Mouse (Mus musculus) forebrain, postnatal 0 days (tissue): ENCODE measurements around the gene Gm49358. TPM values are rescaled to one million over a fixed set of nuclear protein-coding genes. Genes with fewer than 3 reads are reported as not detected.
A peak's percentile ranks its signal among the peaks of the same experiment; 100 is the strongest.

Experiments used
- ATAC-seq: fragments of 200-750 bp; cut with Nextera tagmentation; 2 replicates; pipeline ENCODE4 v1.8.0; 2017; ENCODE audit warnings: mild to moderate bottlenecking, moderate library complexity
- DNase-seq: peaks from one replicate; pipeline ENCODE4 v3.0.0-alpha.2; 2015
- H3K27ac ChIP-seq: fragments of 300-500 bp; sonication (generic); 2 replicates; pipeline ENCODE4 v1.5.1; 2014; ENCODE audit warnings: low read depth, mild to moderate bottlenecking, antibody characterized with exemption, low read length, moderate library complexity, mixed read lengths
- H3K27me3 ChIP-seq: fragments of 300-500 bp; sonication (generic); 2 replicates; pipeline ENCODE4 v1.6.1; 2014; ENCODE audit warnings: mild to moderate bottlenecking, low read length, mixed read lengths; ENCODE audit not compliant: insufficient read depth
- H3K36me3 ChIP-seq: fragments of 300-500 bp; sonication (generic); 2 replicates; pipeline ENCODE4 v1.6.1; 2014; ENCODE audit warnings: mild to moderate bottlenecking, moderate library complexity; ENCODE audit not compliant: insufficient read depth
- H3K4me1 ChIP-seq: fragments of 300-500 bp; sonication (generic); 2 replicates; pipeline ENCODE4 v1.6.1; 2014; ENCODE audit warnings: antibody characterized with exemption; ENCODE audit not compliant: insufficient read depth
- H3K4me2 ChIP-seq: fragments of 300-500 bp; sonication (generic); 2 replicates; pipeline ENCODE4 v1.6.1; 2014; ENCODE audit warnings: low read depth, mild to moderate bottlenecking, moderate library complexity
- H3K4me3 ChIP-seq: fragments of 300-500 bp; sonication (generic); 2 replicates; pipeline ENCODE4 v1.5.1; 2014; ENCODE audit warnings: low read depth, low read length, mixed read lengths
- H3K9ac ChIP-seq: fragments of 300-500 bp; sonication (generic); 2 replicates; pipeline ENCODE4 v1.6.1; 2014; ENCODE audit warnings: mild to moderate bottlenecking
- H3K9me3 ChIP-seq: fragments of 300-500 bp; sonication (generic); 2 replicates; pipeline ENCODE4 v1.6.1; 2016; ENCODE audit warnings: low read length
- CTCF ChIP-seq: sonication (generic); IDR thresholded peaks from 2 replicates; pipeline ENCODE4 v1.5.1; 2016; ENCODE audit warnings: antibody characterized with exemption, control low read depth, low read depth
- WGBS: fragments of 180-500 bp; shearing (Covaris S2); extraction: QIAGEN DNeasy Blood & Tissue Kit; methylation state at CpG from one replicate; pipeline ENCODE4 v1.1.7; 2014; 5-methylcytosine and 5-hydroxymethylcytosine counted together
- polyA plus RNA-seq: library from polyadenylated mRNA; unstranded; fragments of >200 nt; fragmentation: Nextera tagmentation; extraction: Ambion mirVana; gene quantifications from 2 replicates; pipeline ENCODE4 v1.2.1, GENCODE M21; 2015
- total RNA-seq: library from RNA; depleted of rRNA; stranded (reverse); fragments of >200 nt; gene quantifications from 2 replicates; pipeline ENCODE4 v1.2.3, GENCODE M21; 2014; rRNA removed

Gene Gm49358
- total and polyA plus RNA-seq, 2 experiments from 2014 or later: 14.7 TPM; not detected in 1

DNA sequence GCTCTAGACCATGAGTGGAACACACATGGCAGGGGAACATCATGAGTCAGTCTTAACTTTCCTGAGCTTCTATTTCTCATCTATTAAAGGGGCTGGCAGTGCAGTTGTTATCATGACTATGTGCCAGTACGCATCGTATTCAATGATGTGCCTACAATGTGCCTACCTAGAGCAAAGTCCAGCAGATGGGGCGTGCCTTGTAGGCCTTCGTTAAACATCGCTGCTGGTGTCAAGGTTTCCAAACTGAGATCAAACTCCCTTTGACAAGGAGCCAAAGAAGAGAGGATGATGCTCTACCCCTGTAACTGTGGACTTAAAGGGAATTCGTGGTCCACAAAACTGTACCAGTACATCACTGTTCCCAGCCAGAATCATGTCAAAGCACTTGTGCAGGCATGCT lies 98.7 kb downstream of the Gm49358 start:
- Histone ChIP-seq H3K4me1 (no peaks in the 10 kb centered on the region), H3K27me3 (no peaks in the 10 kb centered on the region), H3K27ac (no peak overlapping the region), H3K9me3 (no peaks in the 10 kb centered on the region), H3K4me2 (no peak overlapping the region), H3K9ac (no peak overlapping the region), H3K4me3 (no peak overlapping the region), H3K36me3 (no peaks in the 10 kb centered on the region)
- ATAC-seq (no peak), DNase-seq (no peak)
- WGBS: 87% methylated on average over 6 of the region's 6 CpGs
- no peak for TF ChIP-seq CTCF

GRCm38 (mm10) chr10:86863429-86863828 lies 99.7 kb downstream of the Gm49358 start:
- H3K9ac ChIP-seq: no peak overlapping the region
- H3K4me2 ChIP-seq: no peak overlapping the region
- no peak overlapping the region for H3K27ac ChIP-seq
- H3K27me3 ChIP-seq: no peaks in the 10 kb centered on the region
- 88% methylated on average over 6 of the region's 6 CpGs for WGBS
- DNase-seq (no peak), ATAC-seq (no peak)
- peak; percentile 37 for TF ChIP-seq CTCF
- H3K9me3 ChIP-seq: no peaks in the 10 kb centered on the region
- H3K36me3 ChIP-seq: no peaks in the 10 kb centered on the region
- H3K4me3 ChIP-seq: no peak overlapping the region
- no peaks in the 10 kb centered on the region for H3K4me1 ChIP-seq

GRCm38 (mm10) chr10:86872121-86872520 lies 108.3 kb downstream of the Gm49358 start:
- Histone ChIP-seq H3K4me1 (no peaks in the 10 kb centered on the region), H3K36me3 (no peaks in the 10 kb centered on the region), H3K9me3 (no peaks in the 10 kb centered on the region), H3K27ac (no peak overlapping the region), H3K4me2 (no peak overlapping the region), H3K9ac (no peak overlapping the region), H3K4me3 (no peak overlapping the region), H3K27me3 (no peaks in the 10 kb centered on the region)
- no peak for TF ChIP-seq CTCF
- DNase-seq (no peak), ATAC-seq (no peak)
- 80% methylated on average over 7 of the region's 7 CpGs for WGBS

- Histone ChIP-seq H3K27ac (no peak overlapping the region), H3K27me3 (no peaks in the 10 kb centered on the region), H3K9ac (no peak overlapping the region), H3K4me1 (no peaks in the 10 kb centered on the region), H3K9me3 (no peaks in the 10 kb centered on the region), H3K4me2 (no peak overlapping the region), H3K36me3 (no peaks in the 10 kb centered on the region), H3K4me3 (no peak overlapping the region)
- no peak for TF ChIP-seq CTCF
- 76% methylated on average over 5 of the region's 5 CpGs for WGBS
- DNase-seq (no peak), ATAC-seq (no peak)
These were observed 108.8 kb downstream of the Gm49358 start for GRCm38 (mm10) chr10:86872591-86872990.

- H3K27ac ChIP-seq: no peak overlapping the region
- no peak for TF ChIP-seq CTCF
- no peak for ATAC-seq
- H3K9me3 ChIP-seq: no peaks in the 10 kb centered on the region
- no peaks in the 10 kb centered on the region for H3K27me3 ChIP-seq
- 89% methylated on average over 7 of the region's 7 CpGs for WGBS
- no peak overlapping the region for H3K4me3 ChIP-seq
- H3K36me3 ChIP-seq: no peaks in the 10 kb centered on the region
- H3K4me1 ChIP-seq: peaks cover 4% of the 10 kb centered on the region; the same call in 1 of the 2 replicates
- no peak for DNase-seq
- H3K9ac ChIP-seq: no peak overlapping the region
- H3K4me2 ChIP-seq: no peak overlapping the region
These were observed 114.9 kb downstream of the Gm49358 start for GRCm38 (mm10) chr10:86878721-86879120.

- Histone ChIP-seq H3K4me3 (no peak overlapping the region), H3K4me2 (no peak overlapping the region), H3K27me3 (no peaks in the 10 kb centered on the region), H3K9ac (no peak overlapping the region), H3K36me3 (no peaks in the 10 kb centered on the region), H3K4me1 (peaks cover 4% of the 10 kb centered on the region; the same call in 1 of the 2 replicates), H3K27ac (no peak overlapping the region), H3K9me3 (no peaks in the 10 kb centered on the region)
- peak; percentile 36; the same call in 1 of the 2 replicates for ATAC-seq
- no peak for TF ChIP-seq CTCF
- DNase-seq: no peak
- 36% methylated on average over 5 of the region's 5 CpGs for WGBS
These were observed 116.5 kb downstream of the Gm49358 start for GRCm38 (mm10) chr10:86880071-86880806.

GRCm38 (mm10) chr10:86881448-86881847 lies 117.7 kb downstream of the Gm49358 start:
- TF ChIP-seq CTCF: no peak
- Histone ChIP-seq H3K4me2 (no peak overlapping the region), H3K4me1 (peaks cover 4% of the 10 kb centered on the region; the same call in 1 of the 2 replicates), H3K27ac (no peak overlapping the region), H3K9me3 (no peaks in the 10 kb centered on the region), H3K4me3 (no peak overlapping the region), H3K36me3 (no peaks in the 10 kb centered on the region), H3K27me3 (no peaks in the 10 kb centered on the region), H3K9ac (no peak overlapping the region)
- ATAC-seq: no peak
- no peak for DNase-seq

Other genes starting within 250 kb of the Gm49358 start
- 177 and 196 TPM in 2 replicates for gene Hsp90b1, start 58.5 kb upstream of the Gm49358 start, total RNA-seq
- gene Hsp90b1, start 58.5 kb upstream of the Gm49358 start, polyA plus RNA-seq: 172 and 189 TPM in 2 replicates
- gene Ttc41, start 58.2 kb upstream of the Gm49358 start, total RNA-seq: 0.92 and 1.6 TPM in 2 replicates
- 0.72 and 1.2 TPM in 2 replicates for gene Ttc41, start 58.2 kb upstream of the Gm49358 start, polyA plus RNA-seq
- gene Nt5dc3, start 15.0 kb downstream of the Gm49358 start, total RNA-seq: 30.2 and 42.2 TPM in 2 replicates
- gene Nt5dc3, start 15.0 kb downstream of the Gm49358 start, polyA plus RNA-seq: 7.2 and 9.3 TPM in 2 replicates
- 0.19 and 0.31 TPM in 2 replicates for gene Stab2, start 244.1 kb downstream of the Gm49358 start, total RNA-seq
- 0.04 and 0.08 TPM in 2 replicates for gene Stab2, start 244.1 kb downstream of the Gm49358 start, polyA plus RNA-seq